Comparison of ENCODE assay signal across 15 mouse cellular contexts in genomic region chr13:62970515-62971269, GRCm38 (mm10). TPM values are rescaled to one million over a fixed set of nuclear protein-coding genes. Genes with fewer than 3 reads are reported as not detected.
DNase-seq lines count a peak whose midpoint lies in the region; ATAC-seq and TF ChIP-seq lines count a peak whose summit lies in the region.
"Had no signal": no experiment of that assay in that cellular context is flagged by ENCODE, and none has a peak within 500 bp of the region (broad histone marks: within the 10 kb centered on the region; RNA-seq: fewer than 3 reads in every experiment).

No protein-coding gene starts in this region.

- no peak overlapping the region for H3K9ac ChIP-seq in heart, postnatal 0 days (replicated peaks; ENCODE audit: low read depth, low read length)
- H3K9ac ChIP-seq in liver, postnatal 0 days (replicated peaks): no peak overlapping the region
- H3K9ac ChIP-seq: embryonic facial prominence, embryonic 13.5 days; forebrain, embryonic 13.5 days; limb, embryonic 13.5 days; midbrain, embryonic 15.5 days had no signal

- intact Hi-C loops in left cerebral cortex, postnatal 4 days (cut with DNase I): no loop called here

- no peaks in the 10 kb centered on the region for H3K9me3 ChIP-seq in heart, postnatal 0 days (replicated peaks; ENCODE audit: control insufficient read depth, low read length)
- H3K9me3 ChIP-seq in liver, postnatal 0 days (ENCODE audit: low read length): no peaks in the 10 kb centered on the region
- H3K9me3 ChIP-seq: embryonic facial prominence, embryonic 13.5 days; forebrain, embryonic 13.5 days; hindbrain, embryonic 10.5 days; limb, embryonic 13.5 days; midbrain, embryonic 15.5 days had no signal

- H3K27me3 ChIP-seq in heart, postnatal 0 days (ENCODE audit: control insufficient read depth, insufficient read depth, low read length): no peaks in the 10 kb centered on the region
- H3K27me3 ChIP-seq in liver, postnatal 0 days (ENCODE audit: insufficient read depth, low read length): no peaks in the 10 kb centered on the region
- H3K27me3 ChIP-seq: embryonic facial prominence, embryonic 13.5 days; forebrain, embryonic 13.5 days; limb, embryonic 13.5 days; midbrain, embryonic 15.5 days had no signal

- no peak for TF ChIP-seq EP300 in heart, postnatal 0 days (IDR thresholded peaks at IDR 0.05; ENCODE audit: low read depth)
- TF ChIP-seq EP300 in liver, postnatal 0 days (IDR thresholded peaks at IDR 0.05; ENCODE audit: low read depth): no peak

- H3K36me3 ChIP-seq in heart, postnatal 0 days (replicated peaks; ENCODE audit: control insufficient read depth, insufficient read depth, low read length): no peaks in the 10 kb centered on the region
- H3K36me3 ChIP-seq in liver, postnatal 0 days (replicated peaks; ENCODE audit: insufficient read depth, low read length): no peaks in the 10 kb centered on the region
- H3K36me3 ChIP-seq: embryonic facial prominence, embryonic 13.5 days; midbrain, embryonic 15.5 days had no signal

- ATAC-seq in heart, postnatal 0 days (ENCODE audit: insufficient read depth, low read depth): peak; percentile 91
- no peak for ATAC-seq in liver, postnatal 0 days
- ATAC-seq: forebrain, embryonic 13.5 days; intestine, embryonic 16.5 days; midbrain, embryonic 15.5 days had no signal

- H3K4me3 ChIP-seq in heart, postnatal 0 days (ENCODE audit: low read depth, low read length): no peak overlapping the region
- no peak overlapping the region for H3K4me3 ChIP-seq in liver, postnatal 0 days (ENCODE audit: low read depth, low read length)
- H3K4me3 ChIP-seq: embryonic facial prominence, embryonic 13.5 days; forebrain, embryonic 13.5 days; hindbrain, embryonic 10.5 days; limb, embryonic 13.5 days; midbrain, embryonic 15.5 days had no signal

- peak overlapping the region; percentile 31 for H3K4me2 ChIP-seq in heart, postnatal 0 days (ENCODE audit: low read depth, low read length)
- no peak overlapping the region for H3K4me2 ChIP-seq in liver, postnatal 0 days (ENCODE audit: low read depth, low read length)
- H3K4me2 ChIP-seq: embryonic facial prominence, embryonic 13.5 days; forebrain, embryonic 13.5 days; limb, embryonic 13.5 days; midbrain, embryonic 15.5 days had no signal

- WGBS in heart, postnatal 0 days: 40% methylated on average over 11 of the region's 11 CpGs
- 71% methylated on average over 11 of the region's 11 CpGs for WGBS in liver, postnatal 0 days (ENCODE audit: insufficient replicate concordance)

- H3K27ac ChIP-seq in heart, postnatal 0 days (ENCODE audit: low read depth): peak overlapping the region; percentile 79
- H3K27ac ChIP-seq in liver, postnatal 0 days (ENCODE audit: low read depth): no peak overlapping the region
- H3K27ac ChIP-seq: embryonic facial prominence, embryonic 13.5 days; forebrain, embryonic 13.5 days; hindbrain, embryonic 10.5 days; limb, embryonic 13.5 days; midbrain, embryonic 15.5 days had no signal

- DNase-seq in adrenal gland, postnatal 10 days: peak; percentile 19
- DNase-seq in adrenal gland, adult 8-10 months: no peak
- peak; percentile 17 to 29 for DNase-seq in left cerebral cortex, adult 18-20 months (ENCODE audit: low spot score in 2 of 2)
- no peak for DNase-seq in left cerebral cortex, postnatal 4 days
- peak; percentile 81 for DNase-seq in heart, postnatal 0 days (ENCODE audit: low spot score)
- DNase-seq in skeletal muscle tissue, adult 2 months (ENCODE audit: low read depth, low spot score): peak; percentile 48
- no peak for DNase-seq in layer of hippocampus, adult 11-12 months (ENCODE audit: low spot score)
- DNase-seq in liver, postnatal 0 days: no peak
- DNase-seq: cerebellum, postnatal 25 days had no signal

- peaks cover 20% of the 10 kb centered on the region for H3K4me1 ChIP-seq in heart, postnatal 0 days (ENCODE audit: control insufficient read depth, insufficient read depth)
- peaks cover 8% of the 10 kb centered on the region; the same call in 1 of the 2 replicates for H3K4me1 ChIP-seq in liver, postnatal 0 days (ENCODE audit: insufficient read depth)

- no peak for TF ChIP-seq CTCF in heart, postnatal 0 days (IDR thresholded peaks at IDR 0.05; ENCODE audit: low read depth)
- no peak for TF ChIP-seq CTCF in liver, postnatal 0 days (IDR thresholded peaks at IDR 0.05; ENCODE audit: low read depth)

RNA-seq across cellular contexts. Expression of gene 2010111I01Rik, which starts 6.0 kb away (rescaled TPM):
- 10 to 100 TPM; 57.3 to 99.7 TPM for total RNA-seq in adrenal gland, postnatal 10 days (2021)
- total RNA-seq in adrenal gland, adult 8-10 months (2022): 100 to 1,000 TPM in 3 of 4 experiments, 10 to 100 TPM in 1; 88.7 to 271 (median 175) TPM
- 100 to 1,000 TPM; 104 to 111 TPM for total RNA-seq in left cerebral cortex, adult 18-20 months (2021)
- 10 to 100 TPM; 42.3 to 51.9 TPM for total RNA-seq in left cerebral cortex, postnatal 4 days (2021)
- 143 and 149 TPM in 2 replicates for total RNA-seq in heart, postnatal 0 days (2014; rRNA removed; ENCODE audit: low replicate concordance)
- 80.0 and 107 TPM in 2 replicates for polyA plus RNA-seq in heart, postnatal 0 days (2015; fragmentation: Nextera tagmentation; extraction: Ambion mirVana)
- 20.0 and 22.9 TPM in 2 replicates for polyA plus RNA-seq in liver, postnatal 0 days (2015; fragmentation: Nextera tagmentation; extraction: Ambion mirVana)

Comparison
In these comparisons a context has a peak if more than half of its experiments do, and no peak if none do; other contexts are left out.
1. DNase-seq: peak in adrenal gland, postnatal 10 days (single experiment), left cerebral cortex, adult 18-20 months (2 of 2), heart, postnatal 0 days (single experiment) and skeletal muscle tissue, adult 2 months (single experiment); none in adrenal gland, adult 8-10 months (single experiment), left cerebral cortex, postnatal 4 days (single experiment), layer of hippocampus, adult 11-12 months (single experiment) and liver, postnatal 0 days (single experiment).